ENCODE assay signal across 12 mouse cellular contexts in genomic region chr6:116407216-116407615, GRCm38 (mm10).
"Had no signal": no experiment of that assay in that cellular context is flagged by ENCODE, and none has a peak within 500 bp of the region (broad histone marks: within the 10 kb centered on the region; RNA-seq: fewer than 3 reads in every experiment).

No protein-coding gene starts in this region.

- DNase-seq: lung, adult 18-20 months; lung, embryonic 14.5 days; lung, postnatal 10 days; lung, postnatal 4 days; retina, postnatal 1 day; right cerebral cortex, adult 18-20 months; right cerebral cortex, postnatal 25 days; right cerebral cortex, postnatal 4 days; spleen, adult 18-20 months; thymus, adult 18-20 months; thymus, postnatal 14 days; thymus, postnatal 36 days had no signal
